Mouse (Mus musculus): Measurements from ENCODE around the gene Vmn1r239-ps. TPM values are rescaled to one million over a fixed set of nuclear protein-coding genes. Genes with fewer than 3 reads are reported as not detected.
"Not testable (repeated sequence)": the region's sequence is repeated elsewhere in the genome, so short reads cannot be mapped to it uniquely, and the experiment has no call there.

The Vmn1r239-ps gene
- not detected in 2 replicates for polyA plus RNA-seq (2015; fragmentation: Nextera tagmentation; extraction: Ambion mirVana)

DNA sequence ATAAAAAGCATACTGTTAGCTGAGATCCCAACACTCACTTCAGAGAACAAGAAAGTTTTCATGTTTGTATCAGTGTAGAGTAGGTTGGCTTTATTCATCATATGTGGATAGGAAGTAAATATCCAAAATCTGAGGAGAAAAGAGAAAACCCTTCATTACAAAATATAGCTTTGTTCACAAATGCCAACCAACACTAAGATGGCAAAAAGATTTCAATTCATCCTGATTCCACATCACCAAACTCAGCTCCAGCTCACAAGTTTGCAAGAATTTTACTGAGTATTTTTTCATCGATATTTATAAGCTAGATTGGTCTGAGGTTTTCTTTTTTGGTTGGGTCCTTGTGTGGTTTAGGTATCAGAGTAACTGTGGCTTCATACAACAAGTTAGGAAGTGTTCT is at the start of gene Vmn1r239-ps:
TSS of gene Vmn1r239-ps (minus strand) at position 101 of the 400 bp plus-strand sequence.
- ATAC-seq (ENCODE audit: insufficient number of reproducible peaks, insufficient read depth, low FRiP score, low TSS enrichment, low read depth); H3K4me3 ChIP-seq; H3K4me1 ChIP-seq; H3K4me2 ChIP-seq; H3K27ac ChIP-seq; H3K9me3 ChIP-seq; H3K36me3 ChIP-seq; H3K9ac ChIP-seq; H3K27me3 ChIP-seq: not testable (repeated sequence)
- WGBS = 64% methylated on average over 1 of the region's 1 CpGs

DNA sequence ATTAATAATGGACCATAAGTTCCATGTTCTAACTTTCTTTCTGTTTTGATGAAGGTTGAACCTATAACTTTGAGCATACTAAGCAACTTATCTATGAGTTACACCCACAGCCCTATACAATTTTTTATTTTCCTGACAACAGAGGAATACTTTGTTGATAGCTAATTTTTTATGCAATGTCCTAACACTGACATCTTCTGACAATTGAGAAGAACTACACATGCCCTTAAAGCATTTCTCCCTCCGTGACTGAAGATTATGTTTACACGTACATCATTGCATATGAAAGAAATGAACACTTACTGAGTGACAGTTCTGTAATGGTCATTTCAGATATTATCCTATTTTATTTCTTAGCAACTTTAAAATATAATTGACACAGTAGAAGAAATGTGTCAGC is 36.0 kb upstream of the Vmn1r239-ps start:
- H3K27me3 ChIP-seq = no peaks in the 10 kb centered on the region
- no peak overlapping the region for H3K27ac ChIP-seq
- no peak overlapping the region for H3K9ac ChIP-seq
- no peaks in the 10 kb centered on the region for H3K9me3 ChIP-seq
- 54% methylated on average over 2 of the region's 2 CpGs for whole genome bisulfite sequencing
- no peaks in the 10 kb centered on the region for H3K4me1 ChIP-seq
- ATAC-seq (ENCODE audit: insufficient number of reproducible peaks, insufficient read depth, low FRiP score, low TSS enrichment, low read depth) = no peak
- no peak overlapping the region for H3K4me3 ChIP-seq
- no peak overlapping the region for H3K4me2 ChIP-seq
- H3K36me3 ChIP-seq = no peaks in the 10 kb centered on the region

DNA sequence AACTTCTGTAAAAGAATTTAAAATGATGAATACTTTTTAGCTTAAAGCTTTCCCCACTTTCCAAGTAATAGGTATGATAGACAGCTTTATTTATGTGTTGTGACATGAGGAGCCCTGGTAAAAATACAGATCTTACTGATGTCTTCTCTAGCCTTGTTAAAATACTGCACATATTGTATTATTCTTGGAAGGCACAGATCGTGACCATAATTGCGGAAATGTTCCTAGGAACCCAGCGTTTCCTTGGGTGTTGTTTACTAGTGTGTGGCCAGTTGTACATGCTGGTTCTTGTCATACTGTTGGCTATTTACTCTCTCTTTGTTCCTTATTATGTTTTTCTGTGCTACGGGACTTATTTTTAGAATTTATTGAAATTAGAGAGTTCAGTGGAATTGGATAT is 10.1 kb downstream of the Vmn1r239-ps start:
- no peak overlapping the region for H3K9ac ChIP-seq
- no peak overlapping the region for H3K27ac ChIP-seq
- no peak overlapping the region for H3K4me2 ChIP-seq
- H3K4me1 ChIP-seq = no peaks in the 10 kb centered on the region
- no peaks in the 10 kb centered on the region for H3K36me3 ChIP-seq
- H3K9me3 ChIP-seq = no peaks in the 10 kb centered on the region
- 78% methylated on average over 4 of the region's 4 CpGs for WGBS
- no peak overlapping the region for H3K4me3 ChIP-seq
- no peak for ATAC-seq (ENCODE audit: insufficient number of reproducible peaks, insufficient read depth, low FRiP score, low TSS enrichment, low read depth)
- no peaks in the 10 kb centered on the region for H3K27me3 ChIP-seq

DNA sequence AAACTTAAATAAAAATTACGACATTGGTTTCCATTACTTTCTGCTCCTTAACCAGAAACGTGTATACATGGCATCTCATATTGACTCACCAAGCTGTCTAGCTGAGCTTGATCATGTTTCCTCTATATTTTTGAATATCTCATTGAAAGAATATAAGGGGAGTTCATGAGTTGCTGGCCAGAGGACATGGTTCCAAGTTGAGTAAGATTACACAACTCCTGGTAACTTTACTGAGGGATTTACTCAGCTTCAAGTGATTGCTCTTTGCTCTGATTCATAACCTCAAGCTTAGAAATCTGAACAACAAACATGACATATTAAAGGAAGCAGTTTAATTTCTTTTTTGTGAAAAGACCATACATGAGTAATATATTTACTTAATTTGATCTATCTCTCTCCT is 18.1 kb downstream of the Vmn1r239-ps start:
- Histone ChIP-seq H3K27ac (no peak overlapping the region), H3K36me3 (no peaks in the 10 kb centered on the region), H3K4me1 (no peaks in the 10 kb centered on the region), H3K27me3 (no peaks in the 10 kb centered on the region), H3K9ac (no peak overlapping the region), H3K4me2 (no peak overlapping the region), H3K9me3 (no peaks in the 10 kb centered on the region), H3K4me3 (no peak overlapping the region)
- WGBS = 76% methylated on average over 2 of the region's 2 CpGs
- ATAC-seq (ENCODE audit: insufficient number of reproducible peaks, insufficient read depth, low FRiP score, low TSS enrichment, low read depth) = no peak

DNA sequence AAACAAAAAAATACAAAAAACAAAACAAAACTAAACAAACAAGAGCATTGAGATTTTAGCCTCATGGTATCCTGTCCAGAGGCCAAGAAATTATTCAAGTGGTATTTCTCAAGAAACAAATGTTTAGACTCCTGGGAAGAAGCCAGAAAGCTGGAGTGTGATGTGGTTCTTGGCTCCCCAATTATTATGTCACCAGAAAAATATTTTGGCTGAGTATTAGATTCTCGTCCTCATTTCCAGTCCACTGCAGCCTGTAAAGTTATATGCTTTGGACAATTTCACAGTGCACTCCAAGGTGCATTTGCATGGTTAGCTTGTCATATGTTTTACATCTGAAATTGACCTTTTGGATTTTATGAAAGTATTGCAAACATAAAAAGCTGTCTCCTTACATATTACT is 23.8 kb downstream of the Vmn1r239-ps start:
- ATAC-seq (ENCODE audit: insufficient number of reproducible peaks, insufficient read depth, low FRiP score, low TSS enrichment, low read depth) = no peak
- Histone ChIP-seq H3K4me2 (no peak overlapping the region), H3K27ac (no peak overlapping the region), H3K4me1 (no peaks in the 10 kb centered on the region), H3K36me3 (no peaks in the 10 kb centered on the region), H3K4me3 (no peak overlapping the region), H3K27me3 (no peaks in the 10 kb centered on the region), H3K9ac (no peak overlapping the region), H3K9me3 (no peaks in the 10 kb centered on the region)
- 39% methylated on average over 1 of the region's 1 CpGs for WGBS

DNA sequence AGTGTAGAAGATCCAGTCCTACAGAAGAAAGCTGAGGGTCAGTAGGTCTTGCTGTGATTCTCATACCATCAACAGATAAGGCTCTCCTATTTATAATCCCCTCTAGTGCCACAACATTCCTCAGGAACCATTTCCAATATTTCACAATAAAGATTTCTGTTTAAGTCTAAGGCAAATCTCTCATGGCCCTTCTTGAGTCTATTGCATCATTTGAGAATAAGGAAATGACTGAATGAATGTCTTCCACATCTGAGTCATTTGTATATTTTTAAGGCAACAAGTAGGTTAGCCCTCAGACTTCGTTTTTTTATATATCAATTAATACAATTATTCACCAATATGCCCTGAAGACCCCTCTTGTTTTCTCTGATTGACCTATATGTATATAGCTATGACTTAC is 24.4 kb downstream of the Vmn1r239-ps start, which contains the start of gene Il13ra2:
TSS of gene Il13ra2 (minus strand) at position 64 of the 400 bp plus-strand sequence.
- Histone ChIP-seq H3K36me3 (no peaks in the 10 kb centered on the region), H3K4me1 (no peaks in the 10 kb centered on the region), H3K27me3 (no peaks in the 10 kb centered on the region), H3K4me2 (no peak within 1 kb of the TSS), H3K27ac (no peak within 1 kb of the TSS), H3K9ac (no peak within 1 kb of the TSS), H3K4me3 (no peak within 1 kb of the TSS), H3K9me3 (no peaks in the 10 kb centered on the region)
- 52% methylated on average over 1 of the region's 1 CpGs for WGBS
- ATAC-seq (ENCODE audit: insufficient number of reproducible peaks, insufficient read depth, low FRiP score, low TSS enrichment, low read depth) = no peak

Other genes starting within 250 kb of the Vmn1r239-ps start
- not detected in 2 replicates for gene Il13ra2, start 24.5 kb downstream of the Vmn1r239-ps start, polyA plus RNA-seq (2015; fragmentation: Nextera tagmentation; extraction: Ambion mirVana)
- 6.8 and 7.2 TPM in 2 replicates for gene Lrch2, start 100.4 kb upstream of the Vmn1r239-ps start, polyA plus RNA-seq (2015; fragmentation: Nextera tagmentation; extraction: Ambion mirVana)